Mouse (Mus musculus): ENCODE results near the gene Kcnab1.

Kcnab1 gene

GRCm38 (mm10) chr3:65204356-65205075 lies 95.3 kb downstream of the Kcnab1 start:
- no peak for DNase-seq

- DNase-seq: no peak
These were observed 96.4 kb downstream of the Kcnab1 start for GRCm38 (mm10) chr3:65205539-65206020.

GRCm38 (mm10) chr3:65213725-65214124 lies 104.5 kb downstream of the Kcnab1 start:
- no peak for DNase-seq

- DNase-seq: no peak
These were observed 105.5 kb downstream of the Kcnab1 start for GRCm38 (mm10) chr3:65214635-65215034.

GRCm38 (mm10) chr3:65217673-65218579 lies 108.7 kb downstream of the Kcnab1 start:
- DNase-seq: peak; percentile 46

- DNase-seq: no peak
These were observed 111.1 kb downstream of the Kcnab1 start for GRCm38 (mm10) chr3:65220287-65220686.

GRCm38 (mm10) chr3:65223635-65224034 lies 114.5 kb downstream of the Kcnab1 start:
- DNase-seq: no peak

- no peak for DNase-seq
These were observed 121.8 kb downstream of the Kcnab1 start for GRCm38 (mm10) chr3:65230978-65231377.

- DNase-seq: peak; percentile 41
These were observed 122.4 kb downstream of the Kcnab1 start for GRCm38 (mm10) chr3:65231419-65232090.

GRCm38 (mm10) chr3:65249023-65249422 lies 139.8 kb downstream of the Kcnab1 start:
- DNase-seq: peak; percentile 47

GRCm38 (mm10) chr3:65260521-65260920 lies 151.3 kb downstream of the Kcnab1 start:
- no peak for DNase-seq

- peak; percentile 74 for DNase-seq
These were observed 153.6 kb downstream of the Kcnab1 start for GRCm38 (mm10) chr3:65262506-65263422.

- DNase-seq: no peak
These were observed 164.1 kb downstream of the Kcnab1 start for GRCm38 (mm10) chr3:65273317-65273716.

GRCm38 (mm10) chr3:65277777-65278176 lies 168.6 kb downstream of the Kcnab1 start:
- no peak for DNase-seq

- peak; percentile 71 for DNase-seq
These were observed 174.2 kb downstream of the Kcnab1 start for GRCm38 (mm10) chr3:65283366-65283765.

- DNase-seq: no peak
These were observed 179.8 kb downstream of the Kcnab1 start for GRCm38 (mm10) chr3:65288994-65289393.

GRCm38 (mm10) chr3:65296996-65297395 lies 187.8 kb downstream of the Kcnab1 start:
- peak; percentile 30 for DNase-seq

- DNase-seq: peak; percentile 93
These were observed 190.0 kb downstream of the Kcnab1 start for GRCm38 (mm10) chr3:65299205-65299604.

- DNase-seq: peak; percentile 65
These were observed 192.3 kb downstream of the Kcnab1 start for GRCm38 (mm10) chr3:65301531-65301930.

GRCm38 (mm10) chr3:65302559-65302958 lies 193.4 kb downstream of the Kcnab1 start:
- no peak for DNase-seq

GRCm38 (mm10) chr3:65315837-65316236 lies 206.7 kb downstream of the Kcnab1 start:
- DNase-seq: no peak

GRCm38 (mm10) chr3:65316738-65317137 lies 207.6 kb downstream of the Kcnab1 start:
- no peak for DNase-seq
